Mouse (Mus musculus) cortical plate, adult 2 months (tissue): Measurements from ENCODE around the gene Lyrm7.

Experiments used
- CTCF ChIP-seq: fragments of 200-500 bp; IDR thresholded peaks from 2 replicates; pipeline ENCODE4 v1.5.1; 2011; ENCODE audit warnings: mild to moderate bottlenecking, control low read depth, low read length; ENCODE audit not compliant: insufficient read depth; ENCODE audit errors: extremely low read depth
- POLR2A ChIP-seq: fragments of 200-500 bp; IDR thresholded peaks from 2 replicates; pipeline ENCODE4 v1.6.1; 2011; ENCODE audit warnings: mild to moderate bottlenecking, low read length, control low read depth; ENCODE audit not compliant: insufficient read depth; ENCODE audit errors: extremely low read depth

- TF ChIP-seq POLR2A, result no peak
- TF ChIP-seq CTCF, result no peak
These were observed 49.7 kb downstream of the Lyrm7 start for GRCm38 (mm10) chr11:54811054-54811453.
